Mouse (Mus musculus) layer of hippocampus, adult 2 months (tissue): ENCODE results near the gene Larp7. TPM values are rescaled to one million over a fixed set of nuclear protein-coding genes. Genes with fewer than 3 reads are reported as not detected.

ENCODE experiments used
- DNase-seq, 2 experiments: peaks; one replicate each; pipeline ENCODE4 v3.0.0; 2022; ENCODE audit warnings: low spot score in 2 of 2
- H3K27ac ChIP-seq: fragments of 200-600 bp; 2 replicates; pipeline ENCODE4 v1.8.1; 2022
- H3K4me3 ChIP-seq: fragments of 200-600 bp; 2 replicates; pipeline ENCODE4 v1.8.1; 2022; ENCODE audit warnings: mild to moderate bottlenecking
- CTCF ChIP-seq: fragments of 200-600 bp; conservative IDR thresholded peaks from 2 replicates; pipeline ENCODE4 v1.8.1; 2022; ENCODE audit warnings: antibody characterized with exemption, mild to moderate bottlenecking, moderate library complexity
- microRNA-seq, 2 experiments: library from miRNA; unstranded; fragments of <30 nt; microRNA quantifications; one replicate each; pipeline ENCODE4 v1.2.0; 2021
- total RNA-seq, 2 experiments: library from RNA; stranded (reverse); gene quantifications; 2 replicates each; pipeline ENCODE4 v1.2.3; 2021

Gene Larp7
- total RNA-seq, 2 experiments from 2014 or later = 16.6 to 20.7 TPM

DNA sequence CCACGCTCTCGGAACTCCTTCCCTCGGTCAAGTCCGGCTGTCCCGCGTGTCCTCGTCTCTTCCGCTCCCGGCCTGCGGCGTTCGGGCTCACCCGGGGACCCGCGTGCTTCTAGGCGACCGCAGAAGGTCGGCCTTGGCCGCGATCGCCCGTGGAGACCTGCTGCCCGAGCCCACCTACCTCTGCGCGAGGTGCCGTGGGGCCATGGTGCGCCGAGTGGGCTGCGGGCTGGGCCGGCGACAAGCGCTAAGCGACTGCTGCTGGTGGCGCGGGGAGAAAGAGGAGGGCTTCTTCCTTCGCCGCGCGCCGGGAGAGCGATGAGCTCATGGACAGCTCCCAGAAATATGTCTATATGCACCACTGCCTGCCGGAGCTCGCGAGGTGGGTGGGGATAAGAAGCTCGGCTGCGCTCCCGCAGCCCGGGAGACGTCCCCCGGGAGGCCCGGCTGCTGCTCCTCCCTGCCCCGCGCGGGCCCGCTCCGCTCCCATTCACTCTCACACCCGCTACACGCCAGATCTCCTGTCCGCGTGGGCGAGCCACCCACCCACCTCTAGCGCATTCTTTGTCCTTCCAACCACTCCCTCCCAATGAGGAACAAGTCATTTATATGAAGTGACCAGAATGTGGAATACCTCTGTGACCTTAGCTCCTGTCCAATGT is 54.3 kb downstream of the Larp7 start, which contains the start of gene Ank2:
TSS of gene Ank2 (minus strand) at position 609 of the 659 bp plus-strand sequence.
- Histone ChIP-seq H3K27ac (peak within 1 kb of the TSS; percentile 87), H3K4me3 (peak within 1 kb of the TSS; percentile 87)
- no peak for TF ChIP-seq CTCF
- DNase-seq = peak; percentile 29 to 50

DNA sequence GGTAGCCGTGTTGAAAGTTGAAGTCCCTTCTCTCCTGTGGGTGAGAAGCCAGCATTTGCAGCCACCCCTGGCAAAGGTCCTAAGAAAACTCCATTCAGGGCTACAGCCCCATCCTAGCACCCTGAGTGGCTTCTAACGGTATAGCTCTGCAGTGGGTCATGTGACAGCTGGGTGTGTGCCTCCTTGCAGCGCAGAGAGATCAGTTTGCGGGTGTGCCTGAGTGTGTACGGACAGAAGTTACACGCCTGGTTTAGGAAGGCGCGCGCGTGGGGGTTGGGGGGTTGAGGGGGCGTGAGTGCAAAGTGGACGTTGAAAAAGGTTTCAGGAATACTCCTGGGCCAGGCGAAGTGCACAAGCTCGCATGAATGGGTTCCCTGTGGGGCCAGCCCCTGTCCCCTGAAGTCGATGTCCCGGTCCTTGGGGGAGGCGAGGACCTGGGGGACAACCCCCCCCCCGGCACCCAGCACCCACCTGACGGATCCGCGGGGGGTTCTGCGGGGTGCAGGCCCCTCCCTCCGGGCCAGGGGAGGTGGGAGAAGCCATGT is 54.9 kb downstream of the Larp7 start:
- no peak for TF ChIP-seq CTCF
- peak overlapping the region; percentile 87 for H3K27ac ChIP-seq
- peak overlapping the region; percentile 87 for H3K4me3 ChIP-seq
- DNase-seq = peak in 1 of 2 experiments; percentile 21

DNA sequence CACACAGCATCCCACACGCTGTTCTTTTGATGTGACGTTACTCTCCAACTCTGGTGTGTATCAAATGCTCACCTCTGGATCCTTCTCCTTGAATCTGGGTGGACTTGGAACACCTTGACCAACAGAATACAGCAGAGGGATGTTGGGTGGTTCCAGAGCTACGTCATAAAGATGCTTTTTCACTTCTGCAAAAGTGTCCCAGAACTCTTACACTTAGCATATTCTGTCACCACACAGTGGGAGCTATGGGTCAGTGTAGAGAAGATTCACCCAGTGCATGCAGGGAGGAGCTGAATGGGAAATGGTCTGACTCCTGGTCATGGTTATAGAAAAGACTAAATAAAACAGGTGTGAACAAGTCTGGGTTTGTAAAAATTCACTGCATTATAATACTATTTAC is 60.5 kb downstream of the Larp7 start:
- Histone ChIP-seq H3K4me3 (no peak overlapping the region), H3K27ac (no peak overlapping the region)
- DNase-seq = no peak
- no peak for TF ChIP-seq CTCF

DNA sequence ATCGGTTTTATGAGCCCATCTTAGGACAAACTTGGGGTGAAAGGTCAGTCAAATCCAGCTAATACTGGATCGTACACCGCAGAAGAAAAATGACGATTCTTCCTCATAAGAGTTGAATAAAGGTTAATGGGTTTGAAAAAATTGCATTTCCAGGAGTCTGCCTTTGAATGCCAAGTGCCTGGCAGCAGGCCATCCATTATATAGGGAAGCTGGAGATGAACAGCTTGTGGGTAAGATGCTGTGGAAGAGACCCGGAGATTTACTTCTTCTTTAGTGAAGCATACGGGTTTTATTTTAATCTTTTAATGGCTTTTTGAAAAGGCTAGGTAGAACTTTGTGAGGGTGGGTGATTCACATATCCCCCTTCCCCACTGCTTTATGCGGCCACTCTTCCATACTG is 65.8 kb downstream of the Larp7 start:
- TF ChIP-seq CTCF = no peak
- H3K27ac ChIP-seq = no peak overlapping the region
- DNase-seq = no peak
- no peak overlapping the region for H3K4me3 ChIP-seq

Small RNAs within 50 kb of the gene (microRNA-seq; reads per million reads assigned to microRNA genes)
- 0 reads per million in 2 experiments for gene Mir302a
- 0.55 to 0.64 reads per million in 2 experiments for gene Mir302b
- 0 to 0.37 reads per million in 2 experiments for gene Mir302c
- gene Mir302d = 0.37 to 2.2 reads per million in 2 experiments
- 0 reads per million in 2 experiments for gene Mir367

Other genes with a start within 250 kb of the Larp7 start
- 100 to 1,000 TPM; 730 to 767 TPM for gene Ank2, start 54.0 kb downstream of the Larp7 start, total RNA-seq
- 1 to 10 TPM; 2.3 to 2.5 TPM for gene Zgrf1, start 140 bp upstream of the Larp7 start, total RNA-seq
- gene Neurog2, start 79.8 kb upstream of the Larp7 start, total RNA-seq = 1 to 10 TPM; 1.1 to 1.7 TPM
- gene Alpk1, start 227.2 kb upstream of the Larp7 start, total RNA-seq = 10 to 100 TPM in 1 of 2 experiments, 1 to 10 TPM in 1; 10.0 to 11.0 TPM
- gene Tifa, start 236.5 kb upstream of the Larp7 start, total RNA-seq = 1 to 10 TPM; 6.2 to 6.9 TPM